Mouse (Mus musculus) bone marrow, adult 2 months (tissue): ENCODE data around the gene Pdyn. TPM values are rescaled to one million over a fixed set of nuclear protein-coding genes. Genes with fewer than 3 reads are reported as not detected.

Experiments used
- H3K27ac ChIP-seq: fragments of 200-500 bp; 2 replicates; pipeline ENCODE4 v1.5.1; 2012; ENCODE audit warnings: low read depth, mild to moderate bottlenecking, control low read depth, inconsistent platforms, low read length; ENCODE audit not compliant: control insufficient read depth, poor library complexity, insufficient read depth
- H3K4me1 ChIP-seq: fragments of 200-500 bp; 2 replicates; pipeline ENCODE4 v1.6.1; 2011; ENCODE audit warnings: low read length; ENCODE audit not compliant: control insufficient read depth, insufficient read depth
- H3K4me3 ChIP-seq: fragments of 200-500 bp; replicated peaks from 2 replicates; pipeline ENCODE3; 2011; ENCODE audit warnings: mild to moderate bottlenecking, low read depth, low read length, control low read depth; ENCODE audit not compliant: control insufficient read depth
- CTCF ChIP-seq: fragments of 200-500 bp; IDR thresholded peaks from 2 replicates; pipeline ENCODE4 v1.5.1; 2011; ENCODE audit warnings: low read length, control low read depth; ENCODE audit not compliant: control insufficient read depth, insufficient read depth
- POLR2A ChIP-seq: fragments of 200-500 bp; IDR thresholded peaks from 2 replicates; pipeline ENCODE4 v1.6.1; 2011; ENCODE audit warnings: low read depth, mild to moderate bottlenecking, control low read depth, low read length, borderline replicate concordance; ENCODE audit not compliant: control insufficient read depth
- WGBS: fragments of 180-500 bp; shearing (Covaris S2); methylation state at CpG from one replicate; pipeline ENCODE4 v1.1.7; 2018; 5-methylcytosine and 5-hydroxymethylcytosine counted together
- polyA plus RNA-seq: library from polyadenylated mRNA; stranded (reverse); fragments of >200 nt; gene quantifications from 2 replicates; pipeline ENCODE4 v1.2.4, GENCODE M21; 2011; ENCODE audit warnings: low replicate concordance; ENCODE audit not compliant: missing spikeins, insufficient read depth, insufficient read length

Gene Pdyn
- polyA plus RNA-seq, 1 experiment, result not detected

DNA sequence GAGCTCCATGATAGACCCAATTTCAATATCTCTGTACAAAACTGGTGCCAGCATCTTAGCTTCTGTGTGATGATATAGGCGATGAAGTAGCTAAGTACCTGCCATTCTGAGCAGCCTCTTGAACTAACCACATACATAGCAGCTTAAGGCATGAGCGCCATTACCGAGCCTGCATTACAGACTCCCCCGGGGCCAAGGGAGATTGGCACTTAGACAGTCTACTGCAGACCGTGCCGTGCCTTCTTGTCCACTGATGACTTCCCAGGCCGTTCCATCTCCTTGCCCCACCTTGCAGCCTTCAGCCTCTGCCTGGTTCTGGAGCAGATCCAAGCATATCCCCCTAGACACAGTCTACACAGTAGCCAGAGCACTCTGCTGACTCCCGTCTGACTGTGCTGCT lies 7.0 kb downstream of the Pdyn start:
- H3K4me3 ChIP-seq, result no peak overlapping the region
- 74% methylated on average over 8 of the region's 8 CpGs for WGBS
- H3K27ac ChIP-seq, result no peak overlapping the region
- no peaks in the 10 kb centered on the region; the same call in 1 of the 2 replicates for H3K4me1 ChIP-seq
- TF ChIP-seq POLR2A (no peak), CTCF (no peak)

DNA sequence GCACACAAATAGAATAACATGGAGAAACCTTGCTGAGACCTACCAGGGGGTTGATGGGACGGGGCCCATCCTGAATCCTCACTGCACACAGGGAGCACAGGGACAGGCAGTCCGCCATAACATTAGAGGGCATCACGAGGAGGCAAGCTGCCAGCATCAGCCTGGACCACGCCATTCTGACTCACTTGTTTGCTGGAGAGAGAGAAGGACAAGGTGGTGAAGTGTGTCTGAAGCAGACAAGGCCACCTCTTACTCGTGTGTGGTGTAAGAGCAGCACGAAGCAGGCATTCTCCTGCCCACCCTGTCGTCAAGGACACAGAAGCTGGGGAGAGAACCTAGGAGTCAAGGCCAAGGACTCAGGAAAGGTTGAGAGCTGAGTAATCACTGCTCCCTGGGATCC lies 9.9 kb downstream of the Pdyn start:
- H3K4me3 ChIP-seq, result no peak overlapping the region
- no peak overlapping the region for H3K27ac ChIP-seq
- no peaks in the 10 kb centered on the region; the same call in 1 of the 2 replicates for H3K4me1 ChIP-seq
- 73% methylated on average over 7 of the region's 7 CpGs for WGBS
- TF ChIP-seq POLR2A, result no peak
- no peak for TF ChIP-seq CTCF

DNA sequence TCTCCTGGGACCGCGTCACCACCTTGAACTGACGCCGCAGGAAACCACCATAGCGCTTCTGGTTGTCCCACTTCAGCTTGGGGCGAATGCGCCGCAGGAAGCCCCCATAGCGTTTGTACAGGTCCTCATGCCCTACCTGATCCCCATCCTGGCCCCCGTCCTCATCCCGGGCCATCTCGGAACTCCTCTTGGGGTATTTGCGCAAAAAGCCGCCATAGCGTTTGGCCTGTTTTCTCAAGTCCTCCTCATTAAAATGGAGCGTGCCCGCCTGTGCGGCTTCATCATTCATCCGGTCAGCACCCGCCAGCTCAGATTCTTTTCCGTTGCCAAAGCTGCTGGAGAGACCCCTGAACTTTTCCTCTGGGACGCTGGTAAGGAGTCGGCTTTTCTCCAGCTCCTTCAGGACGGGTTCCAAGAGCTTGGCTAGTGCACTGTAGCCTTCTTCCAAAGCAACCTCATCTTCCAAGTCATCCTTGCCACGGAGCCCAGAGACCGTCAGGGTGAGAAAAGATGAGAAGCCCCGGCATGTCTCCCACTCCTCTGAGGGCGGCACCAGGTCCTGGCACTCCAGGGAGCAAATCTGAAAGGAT lies 11.5 kb downstream of the Pdyn start:
- Histone ChIP-seq H3K4me1 (no peaks in the 10 kb centered on the region; the same call in 1 of the 2 replicates), H3K4me3 (no peak overlapping the region), H3K27ac (no peak overlapping the region)
- WGBS, result 85% methylated on average over 28 of the region's 28 CpGs
- TF ChIP-seq POLR2A, result no peak
- no peak for TF ChIP-seq CTCF

GRCm38 (mm10) chr2:129686908-129687307 lies 12.7 kb downstream of the Pdyn start:
- no peak overlapping the region for H3K4me3 ChIP-seq
- WGBS, result 64% methylated on average over 10 of the region's 10 CpGs
- no peak overlapping the region for H3K27ac ChIP-seq
- no peaks in the 10 kb centered on the region; the same call in 1 of the 2 replicates for H3K4me1 ChIP-seq
- TF ChIP-seq CTCF (no peak), POLR2A (no peak)

GRCm38 (mm10) chr2:129684014-129684413 lies 15.6 kb downstream of the Pdyn start:
- WGBS, result 78% methylated on average over 4 of the region's 4 CpGs
- H3K4me3 ChIP-seq, result no peak overlapping the region
- H3K4me1 ChIP-seq, result no peaks in the 10 kb centered on the region
- no peak for TF ChIP-seq POLR2A
- TF ChIP-seq CTCF, result no peak
- no peak overlapping the region for H3K27ac ChIP-seq

DNA sequence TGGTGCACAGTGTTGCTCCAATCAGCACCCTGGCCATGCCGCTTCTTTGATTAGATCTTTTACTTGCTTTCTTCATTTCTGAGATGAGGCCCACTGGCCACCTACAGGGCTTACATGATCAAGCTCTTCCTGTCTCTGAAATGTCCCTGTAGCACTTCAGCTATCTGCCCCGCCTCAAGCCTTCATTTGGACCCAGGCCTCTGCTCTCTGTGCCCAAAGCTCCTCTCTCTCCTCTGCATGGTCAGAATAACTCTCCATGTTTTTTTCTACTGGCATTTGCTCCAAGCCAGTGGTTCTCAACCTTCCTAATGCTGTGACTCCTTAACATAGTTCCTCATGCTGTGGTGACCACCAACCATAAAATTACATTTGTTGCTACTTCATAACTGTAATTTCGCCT lies 19.4 kb downstream of the Pdyn start:
- TF ChIP-seq CTCF (no peak), POLR2A (no peak)
- no peak overlapping the region for H3K4me3 ChIP-seq
- no peaks in the 10 kb centered on the region for H3K4me1 ChIP-seq
- WGBS, result 66% methylated on average over 3 of the region's 3 CpGs
- no peak overlapping the region for H3K27ac ChIP-seq

GRCm38 (mm10) chr2:129679066-129679465 lies 20.6 kb downstream of the Pdyn start:
- Histone ChIP-seq H3K4me3 (no peak overlapping the region), H3K4me1 (no peaks in the 10 kb centered on the region), H3K27ac (no peak overlapping the region)
- 72% methylated on average over 5 of the region's 5 CpGs for WGBS
- TF ChIP-seq POLR2A (no peak), CTCF (no peak)

DNA sequence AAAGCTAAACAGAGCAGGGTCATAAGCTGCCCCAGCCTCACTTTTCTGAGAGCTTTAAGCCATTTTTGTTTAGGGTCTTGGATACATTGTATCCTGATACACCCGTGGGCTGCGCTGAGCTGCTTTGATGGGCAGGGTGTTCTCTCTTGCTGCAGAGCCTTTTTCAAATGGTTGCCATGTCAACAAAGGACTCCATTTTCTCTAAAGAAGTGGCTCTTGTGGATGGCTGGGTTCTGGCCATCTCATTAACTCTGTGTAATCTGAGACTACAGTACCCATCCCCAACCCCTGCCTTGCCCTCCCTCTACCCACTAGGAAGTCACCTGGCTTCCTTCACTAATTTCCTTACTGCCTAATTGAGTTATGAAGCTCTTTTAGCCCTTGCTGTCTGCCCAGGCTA lies 22.0 kb downstream of the Pdyn start:
- Histone ChIP-seq H3K4me3 (no peak overlapping the region), H3K4me1 (no peaks in the 10 kb centered on the region; the same call in 1 of the 2 replicates), H3K27ac (no peak overlapping the region)
- TF ChIP-seq CTCF (no peak), POLR2A (no peak)
- WGBS, result 77% methylated on average over 2 of the region's 2 CpGs

GRCm38 (mm10) chr2:129674935-129675634 lies 24.6 kb downstream of the Pdyn start:
- 31% methylated on average over 13 of the region's 13 CpGs for WGBS

More at GRCm38 (mm10) chr2:129674935-129675634, 24.6 kb downstream of the Pdyn start:
- Histone ChIP-seq H3K4me1 (no peaks in the 10 kb centered on the region; the same call in 1 of the 2 replicates), H3K27ac (no peak overlapping the region), H3K4me3 (no peak overlapping the region)
- TF ChIP-seq CTCF (peak; percentile 99), POLR2A (no peak)
